Mouse (Mus musculus) kidney, adult 2 months (tissue): ENCODE results near the gene Prdm16. TPM values are rescaled to one million over a fixed set of nuclear protein-coding genes. Genes with fewer than 3 reads are reported as not detected.

Experiments used
- DNase-seq: peaks from one replicate; pipeline ENCODE4 v3.0.0; 2021
- H3K27ac ChIP-seq: fragments of 200-500 bp; 2 replicates; pipeline ENCODE4 v1.5.1; 2012; ENCODE audit warnings: low read depth, low read length, control low read depth, inconsistent platforms; ENCODE audit not compliant: insufficient read depth
- H3K27me3 ChIP-seq: fragments of 200-500 bp; replicated peaks from 2 replicates; pipeline ENCODE4 v1.6.1; 2012; ENCODE audit warnings: mild to moderate bottlenecking, moderate library complexity, low read length, inconsistent platforms; ENCODE audit not compliant: control insufficient read depth, insufficient read depth
- H3K36me3 ChIP-seq: fragments of 200-500 bp; 2 replicates; pipeline ENCODE4 v1.6.1; 2012; ENCODE audit warnings: mild to moderate bottlenecking, moderate library complexity, low read length, inconsistent platforms; ENCODE audit not compliant: control insufficient read depth, insufficient read depth
- H3K4me1 ChIP-seq: fragments of 200-500 bp; 2 replicates; pipeline ENCODE4 v1.6.1; 2011; ENCODE audit warnings: low read length; ENCODE audit not compliant: control insufficient read depth, insufficient read depth
- H3K4me3 ChIP-seq: fragments of 200-500 bp; 2 replicates; pipeline ENCODE4 v1.5.1; 2011; ENCODE audit warnings: mild to moderate bottlenecking, low read depth, low read length, control low read depth; ENCODE audit not compliant: insufficient read depth
- CTCF ChIP-seq: fragments of 200-500 bp; conservative IDR thresholded peaks from 2 replicates; pipeline ENCODE4 v1.5.1; 2011; ENCODE audit warnings: low read depth, mild to moderate bottlenecking, control low read depth, low read length, moderate library complexity, mixed read lengths; ENCODE audit not compliant: insufficient read depth, insufficient read length
- POLR2A ChIP-seq: fragments of 200-500 bp; IDR thresholded peaks from one replicate; pipeline ENCODE4 v1.6.1; 2011; ENCODE audit warnings: low read depth, low read length, control low read depth
- WGBS: fragments of 180-500 bp; shearing (Covaris S2); methylation state at CpG from one replicate; pipeline ENCODE4 v1.1.7; 2018; 5-methylcytosine and 5-hydroxymethylcytosine counted together
- polyA plus RNA-seq: library from polyadenylated mRNA; depleted of rRNA; stranded (reverse); fragments of >200 nt; gene quantifications from 2 replicates; pipeline ENCODE4 v1.2.3, GENCODE M21; 2012

Gene Prdm16
- polyA plus RNA-seq, 1 experiment = 7.1 TPM

- Histone ChIP-seq H3K4me1 (no peaks in the 10 kb centered on the region), H3K27ac (no peak overlapping the region), H3K4me3 (no peak overlapping the region), H3K36me3 (no peaks in the 10 kb centered on the region), H3K27me3 (no peaks in the 10 kb centered on the region)
- DNase-seq = no peak
- no peak for TF ChIP-seq POLR2A
- no peak for TF ChIP-seq CTCF
- 38% methylated on average over 12 of the region's 12 CpGs for WGBS
Observed at GRCm38 (mm10) chr4:154331271-154331670, 305.4 kb downstream of the Prdm16 start.

DNA sequence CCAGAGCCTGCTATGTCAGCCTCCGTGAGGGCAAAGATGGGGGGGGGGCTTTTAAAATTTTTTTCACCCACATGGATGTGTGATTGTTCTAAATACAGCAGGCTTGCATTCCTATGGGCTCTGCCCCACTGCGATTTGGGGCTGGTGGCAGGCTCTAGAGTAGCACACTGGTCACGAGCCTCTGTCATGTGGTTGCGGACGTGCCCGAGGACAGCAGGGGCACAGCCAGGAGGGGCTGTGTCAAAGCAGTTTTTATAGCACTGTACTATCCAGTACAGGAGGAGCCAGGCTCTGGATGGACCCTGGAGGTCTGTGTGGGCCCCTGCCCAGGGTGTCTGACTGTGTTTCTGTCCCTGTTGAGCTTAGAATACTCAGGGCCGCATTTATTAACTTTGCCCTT is 306.7 kb downstream of the Prdm16 start:
- 79% methylated on average over 7 of the region's 7 CpGs for WGBS
- peak; percentile 31 for DNase-seq
- Histone ChIP-seq H3K4me1 (no peaks in the 10 kb centered on the region), H3K36me3 (no peaks in the 10 kb centered on the region), H3K4me3 (no peak overlapping the region), H3K27ac (no peak overlapping the region), H3K27me3 (no peaks in the 10 kb centered on the region)
- TF ChIP-seq POLR2A = no peak
- TF ChIP-seq CTCF = no peak

DNA sequence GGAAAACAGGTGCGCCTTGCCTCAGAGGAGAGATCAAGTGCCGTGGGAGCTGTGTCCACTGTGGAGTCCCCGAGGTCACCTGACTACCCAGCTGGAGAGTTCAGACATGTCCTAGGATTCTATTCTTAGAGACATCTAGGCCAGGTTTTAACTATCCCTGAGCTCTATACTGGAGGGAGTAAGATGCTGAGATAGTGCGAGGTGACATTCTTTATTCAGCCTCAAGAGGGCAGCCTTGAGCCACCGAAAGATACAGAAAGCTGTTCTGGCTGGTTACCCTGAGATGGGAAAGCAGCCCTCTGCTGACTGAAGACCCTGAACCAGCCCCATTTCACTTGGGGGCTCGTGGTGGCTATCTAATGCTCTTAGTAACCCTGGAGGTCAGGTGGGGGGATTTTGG is 307.8 kb downstream of the Prdm16 start:
- H3K4me3 ChIP-seq = no peak overlapping the region
- DNase-seq = peak; percentile 70
- H3K27ac ChIP-seq = no peak overlapping the region
- H3K36me3 ChIP-seq = no peaks in the 10 kb centered on the region
- H3K4me1 ChIP-seq = no peaks in the 10 kb centered on the region
- no peaks in the 10 kb centered on the region for H3K27me3 ChIP-seq
- peak; percentile 74 for TF ChIP-seq CTCF
- no peak for TF ChIP-seq POLR2A
- WGBS = 8% methylated on average over 6 of the region's 6 CpGs

- Histone ChIP-seq H3K36me3 (no peaks in the 10 kb centered on the region), H3K27me3 (no peaks in the 10 kb centered on the region), H3K4me1 (no peaks in the 10 kb centered on the region), H3K4me3 (no peak overlapping the region), H3K27ac (no peak overlapping the region)
- no peak for DNase-seq
- 8% methylated on average over 20 of the region's 20 CpGs for WGBS
- TF ChIP-seq CTCF (no peak), POLR2A (no peak)
Observed at GRCm38 (mm10) chr4:154328431-154328830, 308.2 kb downstream of the Prdm16 start.

- H3K36me3 ChIP-seq = no peaks in the 10 kb centered on the region
- H3K4me3 ChIP-seq = no peak overlapping the region
- H3K27ac ChIP-seq = no peak overlapping the region
- 71% methylated on average over 4 of the region's 4 CpGs for WGBS
- no peak for DNase-seq
- TF ChIP-seq CTCF (no peak), POLR2A (no peak)
- no peaks in the 10 kb centered on the region for H3K27me3 ChIP-seq
- H3K4me1 ChIP-seq = no peaks in the 10 kb centered on the region
Observed at GRCm38 (mm10) chr4:154325410-154325809, 311.3 kb downstream of the Prdm16 start.

- no peaks in the 10 kb centered on the region for H3K4me1 ChIP-seq
- TF ChIP-seq CTCF = no peak
- no peak for TF ChIP-seq POLR2A
- H3K27ac ChIP-seq = no peak overlapping the region
- no peak overlapping the region for H3K4me3 ChIP-seq
- 69% methylated on average over 11 of the region's 11 CpGs for WGBS
- no peak for DNase-seq
- no peaks in the 10 kb centered on the region for H3K36me3 ChIP-seq
- H3K27me3 ChIP-seq = no peaks in the 10 kb centered on the region
Observed at GRCm38 (mm10) chr4:154313622-154313967, 323.1 kb downstream of the Prdm16 start.

GRCm38 (mm10) chr4:154312935-154313621 is 323.6 kb downstream of the Prdm16 start:
- Histone ChIP-seq H3K4me1 (no peaks in the 10 kb centered on the region), H3K27ac (no peak overlapping the region), H3K36me3 (no peaks in the 10 kb centered on the region), H3K4me3 (no peak overlapping the region), H3K27me3 (no peaks in the 10 kb centered on the region)
- no peak for TF ChIP-seq POLR2A
- TF ChIP-seq CTCF = no peak
- WGBS = 67% methylated on average over 4 of the region's 4 CpGs
- DNase-seq = no peak
